Mouse (Mus musculus) urinary bladder, postnatal 10 days (tissue): Measurements from ENCODE around the gene Inppl1.

ENCODE experiments used
- DNase-seq: peaks from one replicate; pipeline ENCODE4 v3.0.0; 2022; ENCODE audit warnings: low spot score

Inppl1 gene

DNA sequence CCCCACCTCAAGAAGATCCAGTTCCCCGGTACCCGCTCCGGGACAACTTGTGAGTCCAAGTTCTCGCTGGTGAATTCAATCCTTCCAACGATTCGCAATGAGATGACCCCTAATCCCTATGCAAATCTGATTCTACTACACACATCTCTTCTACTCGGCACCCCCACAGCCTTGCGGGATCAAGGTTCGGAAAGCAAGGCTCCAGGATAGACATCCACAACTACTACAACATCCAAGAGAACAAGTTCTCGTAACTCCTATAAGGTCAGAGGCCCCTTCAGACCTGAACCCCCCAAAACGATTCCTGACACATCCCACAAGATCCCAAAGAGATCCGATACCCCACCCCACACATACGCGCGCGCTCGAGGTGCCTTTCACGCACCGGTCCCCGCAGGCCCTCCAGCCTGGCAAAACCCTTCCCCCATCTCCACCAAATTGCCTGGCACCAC, 849 bp downstream of the Inppl1 start:
- no peak for DNase-seq

DNA sequence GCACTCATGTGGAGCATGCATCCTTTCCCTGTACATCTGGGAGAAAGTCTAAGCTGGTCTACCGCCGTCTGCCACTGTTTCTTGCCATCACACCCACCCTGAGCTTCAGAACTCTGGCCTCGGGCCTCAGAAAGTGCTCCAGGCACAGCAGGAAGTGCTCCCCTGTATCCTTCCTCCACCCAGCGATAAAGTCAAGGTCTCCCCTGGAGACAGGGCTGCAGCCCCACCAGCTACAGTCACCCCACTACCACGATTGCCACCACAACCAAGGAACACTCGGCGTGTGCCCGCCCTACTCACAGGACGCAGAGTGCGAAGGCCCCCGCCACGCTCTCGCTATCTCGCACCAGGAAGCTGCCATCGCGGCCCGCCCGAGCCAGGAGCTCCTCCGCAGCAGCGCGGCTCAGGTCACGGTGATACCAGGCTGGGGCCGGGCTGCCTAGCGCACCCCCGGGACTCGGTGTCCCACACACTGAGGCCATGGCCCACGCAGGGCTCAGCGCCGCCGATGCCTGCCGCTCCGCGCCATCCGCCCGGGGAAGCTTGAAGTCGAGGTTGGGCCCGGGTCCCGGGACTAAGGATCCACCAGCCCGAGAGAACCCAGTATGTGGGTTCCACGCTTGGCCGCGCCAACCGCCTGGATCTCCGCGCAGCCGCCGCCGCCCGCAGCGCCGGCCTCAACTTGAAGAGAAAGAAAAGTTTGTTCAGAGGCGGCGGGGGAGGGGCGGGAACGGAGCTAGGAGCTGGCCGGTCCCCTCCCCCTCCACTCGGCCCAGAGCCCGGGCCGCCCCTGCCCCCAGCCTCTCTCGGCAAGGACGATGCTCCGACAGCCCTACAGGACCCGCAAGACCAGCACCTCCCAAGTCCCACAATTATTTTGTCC, 1.5 kb downstream of the Inppl1 start:
- DNase-seq, result no peak

DNA sequence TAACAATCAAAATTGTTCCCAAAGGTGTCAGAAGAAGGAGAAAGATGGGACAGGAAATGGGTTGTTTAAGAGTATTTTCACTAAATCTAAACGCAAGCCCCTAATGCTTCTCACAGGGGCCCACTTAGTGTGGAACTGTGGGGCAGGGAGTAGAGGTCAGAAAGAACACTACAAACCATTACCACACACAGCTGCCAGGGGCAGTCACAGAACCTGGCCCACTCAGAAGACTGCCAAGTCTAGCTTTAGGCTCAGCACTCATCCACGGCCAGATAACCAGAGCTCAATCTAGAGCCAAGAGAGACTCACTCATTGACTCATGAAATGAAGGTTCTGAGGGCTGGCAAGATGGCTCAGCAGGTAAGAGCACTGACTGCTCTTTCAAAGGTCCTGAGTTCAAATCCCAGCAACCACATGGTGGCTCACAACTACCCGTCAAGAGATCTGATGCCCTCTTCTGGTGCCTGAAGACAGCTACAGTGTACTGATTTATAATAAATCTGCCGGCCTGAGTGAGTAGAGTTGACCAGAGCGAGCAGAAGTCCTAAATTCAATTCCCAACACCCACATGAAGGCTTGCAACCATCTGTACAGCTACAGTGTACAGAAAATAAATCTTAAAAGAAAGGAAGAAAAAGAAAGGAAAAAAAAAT, 2.4 kb downstream of the Inppl1 start:
- DNase-seq, result no peak

DNA sequence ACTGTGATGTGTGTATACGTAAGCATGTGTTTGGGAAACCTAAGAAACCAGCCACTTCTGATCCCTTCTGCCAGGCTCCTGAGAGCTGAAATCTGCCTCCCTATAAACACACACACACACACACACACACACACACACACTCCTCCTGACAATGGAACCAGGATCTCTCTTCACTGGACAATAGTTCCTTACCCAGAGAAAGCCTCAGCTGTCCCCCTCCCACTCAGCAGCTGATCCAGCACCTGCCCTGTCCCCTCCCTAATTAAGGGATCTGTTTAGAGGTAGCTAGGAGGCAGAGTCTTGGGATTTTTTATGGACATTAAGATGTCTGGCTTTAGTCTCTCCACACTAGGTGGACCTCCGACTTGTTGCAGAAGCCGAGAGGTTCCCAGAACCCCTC, 3.1 kb downstream of the Inppl1 start:
- no peak for DNase-seq

DNA sequence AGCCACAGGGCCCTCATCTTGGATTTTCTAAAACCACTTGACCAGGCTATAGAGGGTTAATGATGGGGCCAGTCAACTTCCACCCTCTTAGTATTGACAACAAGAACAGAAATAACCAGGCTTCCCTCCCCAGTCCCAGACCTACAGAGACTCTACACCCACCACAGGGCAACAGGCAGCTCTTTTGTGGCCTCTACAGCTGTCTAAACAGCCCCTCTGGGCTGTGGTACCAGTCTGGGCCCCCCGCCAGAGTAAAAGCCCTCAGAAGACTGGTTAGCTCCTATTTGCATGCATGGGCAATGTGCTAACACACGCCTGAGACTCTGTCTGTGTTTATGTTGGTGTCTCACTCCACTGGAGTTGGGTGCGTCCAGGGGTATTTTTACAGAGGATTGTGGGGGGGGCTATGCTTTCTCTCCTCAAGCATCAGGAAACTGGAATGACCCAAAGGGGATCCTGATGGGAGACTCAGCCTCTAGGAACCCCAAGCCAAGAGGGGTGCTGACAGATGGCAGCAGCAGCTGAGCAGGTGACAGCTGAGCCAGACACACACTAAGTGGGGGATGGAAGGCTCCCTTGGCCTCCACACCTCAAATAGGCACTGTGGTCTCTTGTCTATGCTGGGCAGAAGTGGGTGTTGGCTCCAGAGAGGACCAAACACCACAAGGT, 4.0 kb downstream of the Inppl1 start:
- DNase-seq, result no peak

DNA sequence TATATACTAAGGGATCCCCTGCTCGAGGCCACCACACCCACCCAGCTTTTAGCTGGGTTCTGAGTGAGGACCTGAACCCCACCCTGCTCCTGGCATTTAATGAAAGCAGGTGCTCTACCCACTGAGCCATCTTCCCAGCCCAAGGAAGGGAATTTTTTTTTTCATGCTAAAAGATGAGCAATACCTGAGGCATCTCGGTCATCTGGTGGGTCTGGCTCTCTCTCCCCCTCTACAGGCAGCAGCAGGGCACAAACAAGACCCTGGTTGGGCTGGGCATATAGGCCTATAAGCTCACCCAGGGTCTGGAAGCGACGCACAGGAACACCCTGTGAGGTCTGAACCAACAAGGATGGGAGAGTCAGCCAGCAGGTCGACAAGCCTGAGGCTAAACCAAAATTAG, 4.7 kb downstream of the Inppl1 start:
- DNase-seq, result no peak

DNA sequence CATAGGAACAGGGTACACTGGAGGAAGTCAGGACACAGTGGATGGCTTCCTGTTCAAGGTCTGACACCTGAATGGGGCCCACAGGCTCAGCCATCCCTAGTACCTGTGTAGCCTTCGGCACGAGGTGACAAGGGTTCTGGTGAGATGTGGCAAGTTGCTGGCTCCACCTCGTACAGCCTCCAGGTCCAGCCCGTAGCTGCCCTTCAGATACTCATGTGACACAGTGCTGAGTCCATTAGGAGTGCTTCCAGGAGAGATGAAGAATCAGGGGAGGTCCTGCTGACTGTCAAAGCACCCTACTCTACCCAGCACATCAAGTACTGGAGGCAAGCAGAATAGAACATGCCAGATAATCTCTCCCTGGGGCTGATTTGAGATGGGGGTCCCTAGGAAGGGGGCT, 5.7 kb downstream of the Inppl1 start:
- DNase-seq, result no peak

DNA sequence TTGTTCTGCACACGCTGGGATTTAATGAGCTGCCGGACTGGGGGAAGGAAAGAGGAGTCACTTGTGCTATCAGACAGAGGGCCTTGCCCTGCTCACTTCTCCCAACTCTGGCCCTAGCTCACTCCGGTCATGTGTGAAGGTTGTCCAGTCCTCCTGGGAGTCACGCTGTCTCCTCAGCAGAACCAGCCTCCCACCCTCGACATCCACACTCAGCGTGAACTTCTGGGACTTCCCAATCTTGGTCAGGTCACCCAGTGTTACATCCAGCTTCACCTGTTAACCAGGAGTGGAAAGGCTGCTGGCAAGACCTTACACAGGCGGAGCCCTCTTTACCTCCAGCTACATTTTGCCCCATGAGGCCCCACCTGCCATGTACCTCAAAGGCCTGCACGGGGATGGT, 6.6 kb downstream of the Inppl1 start:
- DNase-seq, result no peak

DNA sequence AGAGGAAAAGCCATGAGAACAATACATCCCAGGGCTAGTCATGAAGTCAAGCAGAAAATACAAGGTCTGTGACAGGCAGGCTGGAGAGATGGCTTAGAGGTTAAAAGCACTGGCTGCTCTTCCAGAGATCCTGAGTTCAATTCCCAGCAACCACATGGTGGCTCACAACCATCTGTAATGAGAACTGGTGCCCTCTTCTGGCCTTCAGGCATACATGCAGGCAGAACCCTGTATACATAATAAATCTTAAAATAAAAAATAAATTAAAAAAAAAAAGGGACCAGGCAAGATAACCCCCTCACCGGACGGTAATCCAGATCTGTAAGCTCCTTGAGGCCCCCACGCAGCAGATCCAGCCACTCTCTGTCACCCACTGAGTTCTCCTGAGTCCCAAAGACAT, 7.7 kb downstream of the Inppl1 start:
- no peak for DNase-seq

DNA sequence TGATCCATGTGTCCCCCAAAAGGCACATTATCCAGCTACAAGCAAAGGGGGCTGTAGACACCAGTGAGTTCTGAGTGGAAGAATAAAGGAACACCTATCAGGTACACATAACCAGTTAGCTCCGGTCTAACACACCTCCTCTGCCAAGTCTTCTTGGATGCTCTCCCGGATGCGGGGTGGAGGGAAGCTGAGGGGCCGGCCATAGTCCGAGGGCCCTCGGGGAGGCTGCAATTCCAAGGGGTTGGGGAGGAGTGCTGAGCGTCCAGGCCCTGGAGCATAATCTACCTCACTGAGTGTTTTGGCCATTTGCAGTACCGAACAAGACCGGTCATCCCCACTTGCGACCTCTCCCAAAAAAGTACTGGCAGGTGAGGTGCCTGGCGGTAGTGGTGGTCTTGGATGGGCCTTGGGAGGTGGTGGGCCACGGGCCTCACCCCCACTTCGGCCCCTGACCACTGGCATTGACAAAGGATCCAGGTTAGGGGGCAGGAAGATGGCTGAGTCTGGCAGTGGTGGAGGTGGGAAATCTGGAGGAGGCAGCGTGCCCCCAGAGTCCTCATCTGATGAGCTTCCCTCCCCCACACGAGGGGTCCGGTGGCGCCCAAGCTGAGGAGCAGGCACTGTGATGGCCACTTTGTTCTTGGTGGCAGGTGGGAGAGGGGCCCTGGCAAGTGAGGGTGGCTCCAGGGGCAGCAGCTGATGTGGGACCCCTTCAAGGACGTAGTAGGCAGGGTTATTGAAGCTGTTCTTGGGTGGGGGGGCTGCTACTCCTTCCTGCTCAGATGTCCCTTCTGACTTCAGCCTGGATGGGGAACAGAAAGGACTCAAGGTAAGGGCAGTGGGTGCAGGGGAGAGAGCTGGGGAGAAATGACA, 14.0 kb downstream of the Inppl1 start:
- DNase-seq, result no peak

DNA sequence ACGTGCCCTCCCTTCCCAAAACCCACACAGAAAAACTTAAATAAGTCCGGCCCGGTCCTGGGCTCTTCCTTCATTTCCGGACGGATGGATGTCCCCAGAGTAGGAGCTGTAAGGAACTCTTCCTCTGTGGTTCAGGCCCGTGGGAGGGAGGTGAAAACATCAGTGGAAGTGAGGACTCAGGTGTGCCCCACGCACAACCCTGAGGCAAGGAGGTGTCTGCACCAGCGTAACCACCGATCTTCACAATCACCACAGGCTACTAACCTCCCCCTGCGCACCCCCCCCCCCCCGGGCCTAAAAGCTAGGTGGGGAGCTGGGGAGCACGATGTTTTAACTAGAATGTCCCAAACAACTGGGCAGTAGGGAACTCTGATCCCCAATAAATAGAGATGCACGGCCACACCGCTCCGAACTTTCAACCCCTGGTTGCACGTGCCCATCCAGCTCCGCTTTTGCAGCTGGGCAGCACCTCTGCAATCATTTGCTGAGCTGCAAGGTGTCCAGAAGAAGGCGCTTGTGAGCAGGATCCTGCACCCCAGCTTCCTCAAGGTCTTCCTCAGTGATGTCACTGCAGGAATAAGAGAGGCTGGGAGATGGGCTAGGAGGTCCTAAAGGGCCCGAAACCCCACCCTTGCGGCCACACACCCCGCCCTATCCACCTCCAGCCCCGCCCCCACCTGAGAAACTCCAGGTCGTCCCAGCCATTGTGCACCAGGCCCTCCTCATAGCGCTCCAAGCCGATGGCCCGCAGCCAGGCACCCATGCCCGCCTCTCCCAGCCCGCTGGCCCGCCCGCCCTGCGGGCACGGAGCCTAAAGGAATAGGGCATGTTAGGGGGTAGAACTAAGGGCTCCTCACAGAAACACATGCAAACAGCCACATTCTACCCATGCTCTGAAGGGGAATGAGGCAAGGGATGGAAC, 14.9 kb downstream of the Inppl1 start:
- DNase-seq, result no peak

DNA sequence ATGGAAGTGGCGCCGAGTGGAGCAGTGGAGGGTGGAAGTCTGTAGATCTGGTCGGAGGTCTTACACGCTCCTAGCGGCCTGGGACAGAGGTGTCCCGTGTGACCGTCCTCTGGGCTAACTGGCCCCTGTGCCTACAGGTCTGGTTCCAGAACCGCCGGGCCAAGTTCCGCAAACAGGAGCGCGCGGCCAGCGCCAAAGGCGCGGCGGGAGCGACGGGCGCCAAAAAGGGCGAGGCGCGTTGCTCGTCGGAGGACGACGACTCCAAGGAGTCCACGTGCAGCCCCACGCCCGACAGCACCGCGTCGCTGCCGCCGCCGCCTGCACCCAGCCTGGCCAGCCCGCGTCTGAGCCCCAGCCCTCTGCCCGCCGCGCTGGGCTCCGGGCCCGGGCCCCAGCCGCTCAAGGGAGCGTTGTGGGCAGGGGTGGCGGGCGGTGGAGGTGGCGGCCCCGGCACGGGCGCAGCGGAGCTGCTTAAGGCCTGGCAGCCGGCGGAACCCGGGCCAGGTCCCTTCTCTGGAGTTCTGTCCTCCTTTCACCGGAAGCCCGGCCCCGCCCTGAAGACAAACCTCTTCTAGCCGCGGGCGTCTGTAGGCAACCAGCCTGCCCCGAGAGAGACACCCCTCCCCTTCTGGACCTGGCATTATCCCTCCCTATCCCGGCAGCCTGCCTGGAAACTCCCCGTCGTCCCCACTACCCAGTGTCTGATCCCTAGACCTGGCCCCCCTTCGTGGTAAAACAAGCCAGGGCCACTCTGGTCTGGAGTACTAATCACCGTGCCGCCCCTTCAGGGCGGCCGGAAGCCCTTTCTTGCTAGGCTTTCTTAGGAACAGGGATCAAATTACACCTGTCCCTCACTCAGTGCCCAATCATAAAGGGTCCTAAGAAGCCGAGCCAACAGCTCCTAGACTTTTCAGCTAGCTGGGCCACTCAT, 16.2 kb downstream of the Inppl1 start:
- no peak for DNase-seq

DNA sequence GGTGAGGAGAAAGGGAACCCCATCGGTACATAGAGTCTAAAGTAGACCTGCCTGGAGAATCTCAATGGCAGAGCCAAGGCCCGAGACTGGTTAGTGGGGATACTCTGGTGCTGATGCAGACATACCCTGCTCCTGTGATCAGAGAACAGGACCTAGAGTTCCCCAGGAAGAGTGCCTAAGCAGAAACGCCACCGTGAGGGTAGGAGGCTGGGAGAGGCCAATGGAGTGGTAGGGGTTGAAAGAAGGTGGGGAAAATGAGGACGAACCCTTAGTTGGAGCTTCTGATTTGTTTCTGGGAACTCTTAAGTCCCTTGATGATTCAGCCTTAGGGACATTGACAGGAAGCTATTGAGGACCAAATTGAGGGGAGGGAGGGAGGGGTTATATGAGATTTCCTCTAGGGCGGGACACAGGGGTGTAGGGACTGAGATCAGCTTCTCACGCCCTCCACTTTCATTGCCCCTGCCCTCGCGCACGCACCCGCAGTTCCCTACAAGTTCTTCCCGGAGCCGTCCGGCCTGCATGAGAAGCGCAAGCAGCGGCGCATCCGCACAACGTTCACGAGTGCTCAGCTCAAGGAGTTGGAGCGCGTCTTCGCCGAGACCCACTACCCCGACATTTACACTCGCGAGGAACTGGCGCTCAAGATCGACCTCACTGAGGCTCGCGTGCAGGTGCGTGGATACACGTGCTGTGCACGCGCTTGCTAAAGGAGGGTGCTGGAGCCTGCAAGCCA, 17.6 kb downstream of the Inppl1 start:
- no peak for DNase-seq

DNA sequence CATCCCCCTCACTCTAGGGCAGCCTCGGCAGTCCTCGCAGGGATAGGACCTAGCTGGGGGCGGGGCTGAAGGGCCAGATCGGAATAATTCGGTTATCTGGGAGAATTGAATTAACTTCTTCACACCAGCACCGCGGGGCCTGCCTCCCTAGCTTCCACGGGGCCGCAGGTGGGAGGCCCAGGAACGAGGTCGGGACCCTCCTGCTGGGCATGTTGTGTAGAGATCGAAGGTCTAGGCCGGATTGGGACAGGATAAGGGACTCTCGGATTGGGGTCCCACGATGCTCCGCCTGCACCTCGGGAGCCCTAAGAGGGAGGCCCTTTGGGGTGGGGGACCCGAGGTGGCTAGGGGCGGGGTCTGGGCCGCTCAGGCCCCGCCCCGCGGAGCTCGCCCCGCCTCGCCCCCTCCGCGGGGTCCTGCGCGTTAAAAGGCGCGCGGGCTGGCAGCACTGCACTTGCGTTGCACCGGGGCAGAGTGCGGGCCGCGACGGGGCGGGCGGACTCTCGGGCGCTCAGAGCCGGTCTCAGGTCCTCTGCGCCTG, 20.1 kb downstream of the Inppl1 start, which contains the start of gene Phox2a:
Gene Phox2a (plus strand): TSS at position 453 of the 541 bp plus-strand sequence.
- DNase-seq, result no peak

DNA sequence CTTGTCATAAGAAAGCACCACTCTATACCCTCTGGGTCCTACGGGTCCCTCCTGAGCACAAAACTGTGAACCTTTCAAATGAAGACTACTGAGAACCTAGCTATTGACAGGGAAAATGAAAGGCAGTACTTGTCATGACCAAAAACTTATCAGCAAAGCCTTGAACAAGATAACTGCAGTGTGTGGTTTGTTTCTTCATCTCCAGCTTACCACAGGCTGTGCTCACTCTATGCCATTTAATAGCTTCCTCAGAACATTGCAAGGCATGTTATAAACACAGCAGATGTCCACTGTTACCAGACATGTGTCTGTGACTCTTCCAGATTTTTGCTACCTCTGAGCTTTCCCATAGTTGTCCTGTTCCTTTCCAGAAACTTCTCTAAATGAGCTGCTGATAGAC, 61.0 kb downstream of the Inppl1 start:
- no peak for DNase-seq

DNA sequence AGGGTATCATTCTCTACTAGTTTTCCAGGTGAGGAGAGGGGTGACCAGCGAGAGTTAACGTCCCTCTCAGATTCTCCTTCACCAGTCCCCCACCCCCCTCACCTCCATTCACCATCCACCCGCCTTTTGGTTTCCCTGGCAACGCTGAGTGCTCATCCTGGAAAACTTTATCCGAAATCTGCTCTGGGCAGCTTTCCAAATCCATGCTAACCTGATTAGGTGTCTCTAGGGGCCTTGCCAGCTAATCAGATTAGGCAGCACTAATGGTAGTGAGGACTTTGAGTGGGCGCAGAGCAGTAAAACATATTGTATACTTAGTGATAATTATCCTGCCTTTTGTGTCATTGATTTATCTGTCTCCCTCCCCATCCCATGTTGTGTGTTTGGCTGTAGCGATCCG, 65.3 kb downstream of the Inppl1 start:
- DNase-seq, result no peak
